Mouse (Mus musculus) C2C12 (cell line): ENCODE results near the gene Hrh3.

Experiments
- CTCF ChIP-seq: IDR thresholded peaks from one replicate; pipeline ENCODE4 v1.5.1; 2011; ENCODE audit not compliant: control insufficient read depth, insufficient read depth, insufficient read length
- FOSL1 ChIP-seq: IDR thresholded peaks from one replicate; pipeline ENCODE4 v1.8.0; 2011; ENCODE audit warnings: mild to moderate bottlenecking, low read length; ENCODE audit not compliant: poor library complexity, insufficient read depth, severe bottlenecking
- USF1 ChIP-seq: IDR thresholded peaks from one replicate; pipeline ENCODE4 v1.6.1; 2011; ENCODE audit warnings: low read depth, mild to moderate bottlenecking, control low read depth, moderate library complexity

DNA sequence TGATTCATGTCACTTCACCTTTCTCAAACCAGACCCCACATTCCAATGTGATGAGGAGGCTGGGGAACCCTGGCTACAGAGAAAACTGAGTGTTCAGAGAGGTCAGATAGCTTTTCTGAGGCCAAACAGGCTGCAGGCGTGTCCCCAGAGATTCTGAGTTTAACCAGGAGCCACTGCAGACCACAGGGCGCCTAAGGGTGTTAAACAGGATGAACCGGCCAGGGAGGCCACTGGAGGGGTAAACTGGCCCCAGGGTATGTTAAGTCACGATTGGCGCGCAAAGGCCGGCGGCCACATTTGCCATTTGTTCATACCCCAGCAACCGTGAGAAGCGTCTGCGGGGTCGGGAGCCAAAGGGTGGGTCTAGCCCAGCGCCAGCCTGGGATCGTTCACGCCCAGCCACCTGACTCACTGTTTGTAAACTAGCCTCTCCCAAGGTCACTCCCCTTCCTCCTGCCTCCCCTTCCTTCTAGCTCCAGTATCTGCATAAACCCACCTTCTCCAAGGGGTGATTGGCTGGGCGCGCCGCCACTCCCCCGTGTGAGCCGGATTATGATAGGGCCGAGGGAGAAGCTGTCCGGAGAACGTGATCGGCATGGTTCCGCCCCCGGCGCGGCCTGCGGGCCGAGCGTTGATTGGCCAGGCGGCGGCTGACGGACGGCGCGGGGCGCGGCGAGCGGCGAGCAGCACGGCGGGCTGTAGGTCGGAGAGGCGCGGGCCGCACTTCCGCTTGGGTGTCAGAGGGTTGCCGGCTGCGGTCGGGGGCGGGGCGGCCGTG lies 14.6 kb upstream of the Hrh3 start, which contains the start of gene Osbpl2:
- TF ChIP-seq CTCF (no peak), FOSL1 (no peak), USF1 (peak; percentile 66)
